Comparison of ENCODE assay signal across 18 mouse cellular contexts in the genomic region with DNA sequence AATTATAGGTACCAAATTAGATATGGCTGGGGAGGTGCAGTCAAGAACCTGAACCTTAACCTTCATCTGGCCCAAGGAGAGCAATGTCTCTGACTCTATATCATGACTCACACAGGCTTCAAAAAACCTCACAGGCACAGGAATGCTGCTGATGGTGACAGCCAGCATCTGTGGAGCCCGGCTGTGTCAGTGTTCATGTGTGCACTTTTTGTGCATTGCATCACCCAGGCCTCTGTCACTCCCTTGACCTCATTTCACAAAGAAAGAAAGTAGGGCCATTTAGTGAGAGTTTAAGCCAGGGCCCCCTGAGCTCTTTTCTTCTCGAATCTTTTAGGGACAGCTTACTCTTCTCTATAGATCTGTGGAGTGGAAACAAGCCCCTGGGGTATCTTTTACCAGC. TPM values are rescaled to one million over a fixed set of nuclear protein-coding genes. Genes with fewer than 3 reads are reported as not detected.
"Had no signal": no experiment of that assay in that cellular context is flagged by ENCODE, and none has a peak within 500 bp of the region (broad histone marks: within the 10 kb centered on the region; RNA-seq: fewer than 3 reads in every experiment).

No protein-coding gene starts in this region.

- H3K27me3 ChIP-seq: limb, embryonic 13.5 days; liver, embryonic 15.5 days; lung, embryonic 15.5 days; midbrain, embryonic 12.5 days had no signal

- H3K4me3 ChIP-seq: limb, embryonic 13.5 days; liver, embryonic 15.5 days; lung, embryonic 15.5 days; midbrain, embryonic 12.5 days had no signal

- H3K9ac ChIP-seq: limb, embryonic 13.5 days; liver, embryonic 15.5 days; lung, embryonic 15.5 days; midbrain, embryonic 12.5 days had no signal

- H3K4me2 ChIP-seq: limb, embryonic 13.5 days; liver, embryonic 15.5 days; lung, embryonic 15.5 days; midbrain, embryonic 12.5 days had no signal

- H3K9me3 ChIP-seq: limb, embryonic 13.5 days; liver, embryonic 15.5 days; lung, embryonic 15.5 days; midbrain, embryonic 12.5 days had no signal

- DNase-seq: kidney, adult 8-10 months; kidney, postnatal 36 days; layer of hippocampus, adult 9-11 months; layer of hippocampus, postnatal 36 days; lung, postnatal 14 days; right cerebral cortex, postnatal 4 days; spleen, adult 18-20 months; thymus, adult 2 months; thymus, postnatal 25 days had no signal

- ATAC-seq: intestine, embryonic 16.5 days had no signal

- H3K36me3 ChIP-seq: limb, embryonic 13.5 days; liver, embryonic 15.5 days; lung, embryonic 15.5 days; midbrain, embryonic 12.5 days had no signal

- H3K4me1 ChIP-seq: limb, embryonic 13.5 days; liver, embryonic 15.5 days; lung, embryonic 15.5 days; midbrain, embryonic 12.5 days had no signal

- H3K27ac ChIP-seq: kidney, postnatal 0 days; limb, embryonic 13.5 days; liver, embryonic 15.5 days; lung, embryonic 15.5 days; midbrain, embryonic 12.5 days had no signal

RNA-seq across cellular contexts. Expression of gene Slc6a12, which starts 9.4 kb away (rescaled TPM):
- total RNA-seq: megakaryocyte-erythroid progenitor cell, adult 5-6 weeks had no signal
- polyA plus RNA-seq: limb, embryonic 13.5 days; lung, embryonic 15.5 days; neural tube, embryonic 14.5 days; stomach, embryonic 14.5 days had no signal
